Comparison of ENCODE assay signal across 16 mouse cellular contexts in the genomic region with DNA sequence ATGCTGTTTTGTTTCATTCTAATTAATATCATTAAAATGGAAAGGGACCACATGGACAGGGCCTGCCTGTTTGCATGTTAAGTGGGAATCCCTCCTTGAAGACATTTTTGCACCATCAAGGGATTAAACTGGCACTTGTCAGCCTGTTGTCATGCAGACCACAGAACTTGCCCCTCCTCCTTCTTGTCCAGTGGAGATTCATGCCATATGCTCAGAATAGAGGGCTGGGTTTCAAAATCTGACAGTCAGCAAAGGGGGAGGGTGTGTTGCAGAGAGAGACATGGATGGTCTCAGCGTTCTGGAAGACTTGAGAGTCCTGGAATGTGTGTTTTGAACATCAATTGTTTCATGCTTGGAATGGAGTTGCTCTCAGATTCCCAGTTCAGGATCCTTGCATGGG.
DNase-seq lines count a peak whose midpoint lies in the region; ATAC-seq lines count a peak whose summit lies in the region.
"Had no signal": no experiment of that assay in that cellular context is flagged by ENCODE, and none has a peak within 500 bp of the region (broad histone marks: within the 10 kb centered on the region; RNA-seq: fewer than 3 reads in every experiment).

No protein-coding gene starts in this region.

- H3K4me2 ChIP-seq in forebrain, embryonic 14.5 days (ENCODE audit: low read length): no peak overlapping the region
- H3K4me2 ChIP-seq in midbrain, embryonic 11.5 days: no peak overlapping the region
- H3K4me2 ChIP-seq: limb, embryonic 13.5 days had no signal

- 38% methylated on average over 1 of the region's 1 CpGs for WGBS in forebrain, embryonic 14.5 days
- WGBS in midbrain, embryonic 11.5 days: 35% methylated on average over 1 of the region's 1 CpGs

- no peak overlapping the region for H3K4me3 ChIP-seq in forebrain, embryonic 14.5 days (ENCODE audit: low read depth, low read length)
- no peak overlapping the region for H3K4me3 ChIP-seq in midbrain, embryonic 11.5 days (ENCODE audit: low read depth, low read length)
- H3K4me3 ChIP-seq: gastrocnemius, adult 2 months; heart, adult 2 months; limb, embryonic 13.5 days had no signal

- H3K4me1 ChIP-seq in forebrain, embryonic 14.5 days (ENCODE audit: control insufficient read depth, insufficient read depth, low read length): 0 out of 2 replicates have a peak, but pooled peaks cover 5% of the 10 kb centered on the region
- H3K4me1 ChIP-seq in midbrain, embryonic 11.5 days (ENCODE audit: control insufficient read depth, insufficient read depth, low read length): peaks cover 2% of the 10 kb centered on the region; the same call in 1 of the 2 replicates
- H3K4me1 ChIP-seq: limb, embryonic 13.5 days had no signal

- DNase-seq in Muller cell, postnatal 12 days (ENCODE audit: inconsistent ontology term): peak; percentile 12
- peak; percentile 63 for DNase-seq in ZHBTc4 (ENCODE audit: low read depth, low spot score)
- peak; percentile 32 for DNase-seq in forebrain, embryonic 14.5 days (ENCODE audit: low spot score)
- no peak for DNase-seq in midbrain, embryonic 11.5 days (ENCODE audit: low spot score, missing footprints)
- DNase-seq in adrenal gland, postnatal 10 days: no peak
- DNase-seq in left cerebral cortex, adult 8-10 months (ENCODE audit: low spot score in 2 of 2): no peak
- no peak for DNase-seq in natural killer cell, adult 2 months (ENCODE audit: low spot score in 2 of 2)
- DNase-seq: gastrocnemius, adult 2 months; heart, adult 2 months; kidney, postnatal 14 days; layer of hippocampus, postnatal 36 days; liver, postnatal 0 days; lung, postnatal 4 days; right cerebral cortex, postnatal 4 days had no signal

- H3K27me3 ChIP-seq in forebrain, embryonic 14.5 days (replicated peaks; ENCODE audit: control insufficient read depth, insufficient read depth, low read length): no peaks in the 10 kb centered on the region
- no peaks in the 10 kb centered on the region for H3K27me3 ChIP-seq in midbrain, embryonic 11.5 days (ENCODE audit: control insufficient read depth, insufficient read depth, low read length)
- H3K27me3 ChIP-seq: limb, embryonic 13.5 days had no signal

- no peaks in the 10 kb centered on the region for H3K36me3 ChIP-seq in forebrain, embryonic 14.5 days (ENCODE audit: control insufficient read depth, insufficient read depth, low read length)
- no peaks in the 10 kb centered on the region for H3K36me3 ChIP-seq in midbrain, embryonic 11.5 days (ENCODE audit: control insufficient read depth, insufficient read depth, low read length)
- H3K36me3 ChIP-seq: limb, embryonic 13.5 days had no signal

- no peak overlapping the region for H3K9ac ChIP-seq in forebrain, embryonic 14.5 days (ENCODE audit: low read length)
- no peak overlapping the region for H3K9ac ChIP-seq in midbrain, embryonic 11.5 days (ENCODE audit: low read length)
- H3K9ac ChIP-seq: limb, embryonic 13.5 days; liver, postnatal 0 days had no signal

- H3K27ac ChIP-seq in forebrain, embryonic 14.5 days (ENCODE audit: low read depth, low read length): no peak overlapping the region
- H3K27ac ChIP-seq in midbrain, embryonic 11.5 days (ENCODE audit: low read depth, low read length): no peak overlapping the region
- H3K27ac ChIP-seq: gastrocnemius, adult 2 months; heart, adult 2 months; limb, embryonic 13.5 days had no signal

- no peaks in the 10 kb centered on the region for H3K9me3 ChIP-seq in forebrain, embryonic 14.5 days (replicated peaks; ENCODE audit: control insufficient read depth, low read length)
- H3K9me3 ChIP-seq in midbrain, embryonic 11.5 days (ENCODE audit: control insufficient read depth, low read length): no peaks in the 10 kb centered on the region
- H3K9me3 ChIP-seq: limb, embryonic 13.5 days had no signal

- peak; percentile 76; the same call in 1 of the 2 replicates for ATAC-seq in forebrain, embryonic 14.5 days
- peak; percentile 85 for ATAC-seq in midbrain, embryonic 11.5 days (ENCODE audit: low FRiP score)
- ATAC-seq: inflammation-experienced regulatory T-cells, adult 6 months; liver, postnatal 0 days had no signal

Comparison
In these comparisons a context has a peak if more than half of its experiments do, and no peak if none do; other contexts are left out.
1. DNase-seq: peak in Muller cell, postnatal 12 days (single experiment), ZHBTc4 (single experiment) and forebrain, embryonic 14.5 days (single experiment); none in midbrain, embryonic 11.5 days (single experiment), adrenal gland, postnatal 10 days (single experiment), left cerebral cortex, adult 8-10 months (0 of 2) and natural killer cell, adult 2 months (0 of 2).